Mouse (Mus musculus) heart, embryonic 16.5 days (tissue): ENCODE data around the gene Gm43720. TPM values are rescaled to one million over a fixed set of nuclear protein-coding genes. Genes with fewer than 3 reads are reported as not detected.
"Not testable (repeated sequence)": the region's sequence is repeated elsewhere in the genome, so short reads cannot be mapped to it uniquely, and the experiment has no call there.

Experiments used
- ATAC-seq: fragments of 200-750 bp; cut with Nextera tagmentation; replicated peaks from 2 replicates; pipeline ENCODE4 v1.8.0; 2017; ENCODE audit warnings: moderate number of reproducible peaks; ENCODE audit not compliant: insufficient read depth, low FRiP score; ENCODE audit errors: extremely low read depth
- H3K27ac ChIP-seq: fragments of 300-500 bp; sonication (generic); 2 replicates; pipeline ENCODE4 v1.5.1; 2014; ENCODE audit warnings: mild to moderate bottlenecking, low read length, control low read depth, moderate library complexity
- H3K27me3 ChIP-seq: fragments of 300-500 bp; sonication (generic); 2 replicates; pipeline ENCODE4 v1.6.1; 2014; ENCODE audit warnings: low read length, mixed read lengths; ENCODE audit not compliant: control insufficient read depth, insufficient read depth
- H3K36me3 ChIP-seq: fragments of 300-500 bp; sonication (generic); 2 replicates; pipeline ENCODE4 v1.6.1; 2014; ENCODE audit not compliant: control insufficient read depth, insufficient read depth
- H3K4me1 ChIP-seq: fragments of 300-500 bp; sonication (generic); 2 replicates; pipeline ENCODE4 v1.6.1; 2014; ENCODE audit warnings: low read length, mixed read lengths; ENCODE audit not compliant: control insufficient read depth, insufficient read depth
- H3K4me2 ChIP-seq: fragments of 300-500 bp; sonication (generic); 2 replicates; pipeline ENCODE4 v1.6.1; 2014; ENCODE audit warnings: low read depth, mild to moderate bottlenecking, control low read depth, low read length
- H3K4me3 ChIP-seq: fragments of 300-500 bp; sonication (generic); 2 replicates; pipeline ENCODE4 v1.5.1; 2014; ENCODE audit warnings: mild to moderate bottlenecking, control low read depth, low read length
- H3K9ac ChIP-seq: fragments of 300-500 bp; sonication (generic); 2 replicates; pipeline ENCODE4 v1.6.1; 2014; ENCODE audit warnings: low read length, control low read depth
- H3K9me3 ChIP-seq: fragments of 300-500 bp; sonication (generic); replicated peaks from 2 replicates; pipeline ENCODE4 v1.6.1; 2016; ENCODE audit warnings: low read length; ENCODE audit not compliant: control insufficient read depth
- WGBS: fragments of 180-500 bp; shearing (Covaris S2); extraction: QIAGEN DNeasy Blood & Tissue Kit; methylation state at CpG from one replicate; pipeline ENCODE4 v1.1.7; 2014; 5-methylcytosine and 5-hydroxymethylcytosine counted together
- polyA plus RNA-seq: library from polyadenylated mRNA; unstranded; fragments of >200 nt; fragmentation: Nextera tagmentation; extraction: Ambion mirVana; gene quantifications from 2 replicates; pipeline ENCODE4 v1.2.1, GENCODE M21; 2015

The Gm43720 gene
- polyA plus RNA-seq, 1 experiment from 2014 or later, result 0.09 TPM

DNA sequence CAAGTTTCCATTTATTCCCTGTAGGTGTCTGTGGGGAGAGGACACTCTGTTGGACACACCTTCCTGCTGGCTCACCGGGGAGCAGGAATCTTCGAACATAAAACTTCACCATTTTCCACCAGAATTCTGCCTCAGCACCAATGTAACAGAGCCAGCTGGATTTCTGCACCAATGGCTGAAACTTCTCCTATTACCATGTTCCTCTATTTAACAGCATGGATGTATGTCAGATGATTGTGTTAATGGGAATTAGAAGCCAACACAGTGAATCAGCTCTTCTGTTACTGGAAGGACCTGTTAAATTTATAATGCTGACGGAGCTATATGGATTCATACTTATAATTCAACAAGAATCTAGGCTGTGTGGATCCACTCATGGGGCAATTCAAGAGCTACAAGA is 50.2 kb downstream of the Gm43720 start:
- H3K4me3 ChIP-seq, result no peak overlapping the region
- no peak overlapping the region for H3K4me2 ChIP-seq
- no peak overlapping the region for H3K9ac ChIP-seq
- 88% methylated on average over 3 of the region's 3 CpGs for WGBS
- H3K4me1 ChIP-seq, result no peaks in the 10 kb centered on the region
- H3K27ac ChIP-seq, result no peak overlapping the region
- no peaks in the 10 kb centered on the region for H3K27me3 ChIP-seq
- no peaks in the 10 kb centered on the region for H3K9me3 ChIP-seq
- ATAC-seq, result no peak
- H3K36me3 ChIP-seq, result no peaks in the 10 kb centered on the region

- H3K4me2 ChIP-seq, result no peak overlapping the region
- no peaks in the 10 kb centered on the region for H3K4me1 ChIP-seq
- H3K9ac ChIP-seq, result no peak overlapping the region
- no peak overlapping the region for H3K27ac ChIP-seq
- no peaks in the 10 kb centered on the region for H3K36me3 ChIP-seq
- H3K27me3 ChIP-seq, result no peaks in the 10 kb centered on the region
- H3K9me3 ChIP-seq, result no peaks in the 10 kb centered on the region
- WGBS, result 55% methylated on average over 3 of the region's 3 CpGs
- no peak for ATAC-seq
- H3K4me3 ChIP-seq, result no peak overlapping the region
These were observed 51.7 kb downstream of the Gm43720 start for GRCm38 (mm10) chr5:138228026-138228425.

DNA sequence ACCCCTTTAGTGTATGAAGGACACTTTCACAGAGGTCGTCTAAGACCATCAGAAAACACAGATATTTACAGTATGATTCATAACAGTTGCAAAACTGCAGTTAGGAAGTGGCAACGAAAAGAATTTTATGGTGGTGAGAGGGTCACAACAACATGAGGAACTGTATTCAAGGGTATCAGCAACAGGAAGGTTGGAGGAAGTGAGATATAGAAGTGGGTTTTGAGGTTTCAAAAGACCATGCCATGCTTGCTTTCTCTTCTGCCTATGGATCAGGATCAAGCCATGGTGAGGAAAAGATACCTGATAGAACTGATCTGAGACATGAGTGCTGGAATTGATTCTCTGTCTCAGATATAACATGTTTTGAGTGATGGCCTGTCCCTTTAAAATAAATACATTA is 52.4 kb downstream of the Gm43720 start:
- no peak overlapping the region for H3K27ac ChIP-seq
- no peaks in the 10 kb centered on the region for H3K9me3 ChIP-seq
- no peak overlapping the region for H3K4me3 ChIP-seq
- 45% methylated on average over 2 of the region's 2 CpGs for WGBS
- ATAC-seq, result no peak
- no peaks in the 10 kb centered on the region for H3K4me1 ChIP-seq
- H3K36me3 ChIP-seq, result no peaks in the 10 kb centered on the region
- no peak overlapping the region for H3K9ac ChIP-seq
- H3K4me2 ChIP-seq, result no peak overlapping the region
- H3K27me3 ChIP-seq, result no peaks in the 10 kb centered on the region

DNA sequence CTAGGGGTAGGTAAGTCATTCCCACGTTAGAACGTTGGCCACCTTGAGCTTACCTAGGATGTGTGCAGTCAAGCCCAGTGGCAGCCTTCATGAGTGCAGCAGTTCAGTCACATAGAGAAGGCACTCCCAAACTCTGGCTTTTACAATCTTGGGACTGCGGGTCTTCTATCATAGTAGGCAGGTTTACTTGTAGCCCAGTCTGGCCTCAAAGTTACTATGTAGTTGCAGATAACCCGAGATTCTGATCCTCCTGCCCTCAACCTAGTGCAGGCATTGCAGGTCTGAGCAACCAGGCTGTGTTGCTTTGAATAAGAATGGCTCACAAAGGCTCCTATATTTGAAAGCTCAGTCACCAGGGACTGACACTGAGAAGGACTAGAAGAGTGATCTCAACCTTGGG is 53.3 kb downstream of the Gm43720 start:
- Histone ChIP-seq H3K27me3 (no peaks in the 10 kb centered on the region), H3K9me3 (no peaks in the 10 kb centered on the region), H3K4me3 (no peak overlapping the region), H3K36me3 (no peaks in the 10 kb centered on the region), H3K4me2 (no peak overlapping the region), H3K4me1 (no peaks in the 10 kb centered on the region), H3K9ac (no peak overlapping the region), H3K27ac (no peak overlapping the region)
- no peak for ATAC-seq
- 75% methylated on average over 4 of the region's 4 CpGs for WGBS

DNA sequence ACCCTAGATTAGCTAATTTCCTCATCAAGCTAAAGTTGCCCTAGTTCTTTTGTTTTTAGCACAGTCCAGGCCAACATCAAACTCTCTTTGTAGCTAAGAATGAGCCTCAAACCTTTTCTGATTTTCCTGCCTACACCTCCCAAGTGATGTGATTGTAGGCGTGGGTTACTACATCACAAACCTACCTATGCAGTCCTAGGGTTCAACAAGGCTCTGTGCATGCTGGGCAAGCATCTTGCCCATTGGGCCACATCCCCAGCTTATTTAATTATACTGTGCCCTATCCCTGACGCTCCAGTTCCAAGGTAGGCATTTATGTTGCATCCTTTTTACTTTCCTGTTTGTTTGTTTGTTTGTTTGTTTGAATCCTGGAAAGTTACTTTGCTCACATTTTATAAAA is 54.1 kb downstream of the Gm43720 start, which contains the start of gene Nxpe5:
Nxpe5 (plus strand) TSS at position 199 of the 400 bp plus-strand sequence.
- Histone ChIP-seq H3K9me3 (no peaks in the 10 kb centered on the region), H3K4me3 (no peak within 1 kb of the TSS)
- 58% methylated on average over 2 of the region's 2 CpGs for WGBS

GRCm38 (mm10) chr5:138223287-138223686 is 56.5 kb downstream of the Gm43720 start:
- no peaks in the 10 kb centered on the region for H3K4me1 ChIP-seq
- H3K4me2 ChIP-seq, result no peak overlapping the region
- no peaks in the 10 kb centered on the region for H3K27me3 ChIP-seq
- H3K9ac ChIP-seq, result no peak overlapping the region
- no peak overlapping the region for H3K4me3 ChIP-seq
- ATAC-seq, result no peak
- WGBS, result 47% methylated on average over 3 of the region's 3 CpGs
- H3K9me3 ChIP-seq, result no peaks in the 10 kb centered on the region
- H3K36me3 ChIP-seq, result no peaks in the 10 kb centered on the region
- no peak overlapping the region for H3K27ac ChIP-seq

More for the DNA sequence above, 54.1 kb downstream of the Gm43720 start, which contains the start of gene Nxpe5:
- H3K9ac ChIP-seq, result no peak within 1 kb of the TSS
- H3K36me3 ChIP-seq, result no peaks in the 10 kb centered on the region
- no peak within 1 kb of the TSS for H3K4me2 ChIP-seq
- no peaks in the 10 kb centered on the region for H3K27me3 ChIP-seq
- ATAC-seq, result no peak
- no peaks in the 10 kb centered on the region for H3K4me1 ChIP-seq
- H3K27ac ChIP-seq, result no peak within 1 kb of the TSS

GRCm38 (mm10) chr5:138222111-138222510 is 57.6 kb downstream of the Gm43720 start:
- H3K9ac ChIP-seq, result no peak overlapping the region
- no peak overlapping the region for H3K27ac ChIP-seq
- H3K9me3 ChIP-seq, result no peaks in the 10 kb centered on the region
- no peak for ATAC-seq
- no peak overlapping the region for H3K4me2 ChIP-seq
- no peaks in the 10 kb centered on the region for H3K4me1 ChIP-seq
- no peaks in the 10 kb centered on the region for H3K36me3 ChIP-seq
- no peaks in the 10 kb centered on the region for H3K27me3 ChIP-seq
- H3K4me3 ChIP-seq, result no peak overlapping the region
- WGBS, result 26% methylated on average over 4 of the region's 4 CpGs

DNA sequence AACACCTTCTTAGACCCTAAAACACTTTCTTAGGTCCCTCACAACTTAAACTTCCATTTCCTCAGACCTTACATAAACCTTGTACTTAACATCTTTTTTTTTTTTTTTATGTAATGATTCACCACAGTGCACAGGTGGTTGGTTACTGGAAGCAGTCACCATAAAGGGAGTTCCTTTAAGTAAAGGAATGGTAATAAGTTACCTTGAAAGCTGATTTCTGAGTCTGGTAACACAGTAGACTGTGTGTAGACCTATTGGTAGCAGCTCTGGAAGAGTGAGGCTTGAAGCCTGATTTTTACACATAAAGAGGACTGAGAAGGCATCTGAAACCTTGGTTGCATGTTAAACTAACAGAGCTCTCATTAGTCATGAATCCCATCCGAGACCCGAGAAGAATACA is 59.9 kb downstream of the Gm43720 start:
- Histone ChIP-seq H3K36me3 (no peaks in the 10 kb centered on the region), H3K4me3 (no peak overlapping the region), H3K27me3 (no peaks in the 10 kb centered on the region), H3K9me3 (peaks cover 5% of the 10 kb centered on the region; the same call in 1 of the 2 replicates), H3K9ac (no peak overlapping the region), H3K27ac (no peak overlapping the region), H3K4me1 (no peaks in the 10 kb centered on the region), H3K4me2 (no peak overlapping the region)
- ATAC-seq, result no peak
- WGBS, result 59% methylated on average over 2 of the region's 2 CpGs

GRCm38 (mm10) chr5:138216632-138217031 is 63.1 kb downstream of the Gm43720 start:
- ATAC-seq, H3K36me3 ChIP-seq, H3K4me1 ChIP-seq, H3K4me2 ChIP-seq, H3K27me3 ChIP-seq, H3K9ac ChIP-seq, H3K4me3 ChIP-seq, H3K27ac ChIP-seq: not testable (repeated sequence)
- peaks cover 11% of the 10 kb centered on the region; the same call in 1 of the 2 replicates for H3K9me3 ChIP-seq
- WGBS, result 95% methylated on average over 13 of the region's 13 CpGs
